Mouse (Mus musculus) CH12.LX (cell line): ENCODE measurements around the gene Mtfr1l. TPM values are rescaled to one million over a fixed set of nuclear protein-coding genes. Genes with fewer than 3 reads are reported as not detected.
"Not testable (repeated sequence)": the region's sequence is repeated elsewhere in the genome, so short reads cannot be mapped to it uniquely, and the experiment has no call there.

ENCODE experiments used
- DNase-seq: peaks from one replicate; pipeline ENCODE4 v3.0.0-alpha.2; 2013; ENCODE audit errors: extremely low read depth
- H3K27ac ChIP-seq: 2 replicates; pipeline ENCODE4 v1.5.1; 2012; ENCODE audit warnings: low read depth, mild to moderate bottlenecking, control low read depth, moderate library complexity; ENCODE audit not compliant: insufficient read depth
- H3K27me3 ChIP-seq: replicated peaks from 2 replicates; pipeline ENCODE3; 2012; ENCODE audit warnings: inconsistent platforms
- H3K36me3 ChIP-seq, 2 experiments: replicated peaks in 1 of 2; 2 replicates each; pipeline versions ENCODE3 to v1.6.1; 2012; ENCODE audit warnings: inconsistent platforms in 1 of 2, low read length in 1 of 2, mild to moderate bottlenecking in 1 of 2, mixed read lengths in 1 of 2, moderate library complexity in 1 of 2; ENCODE audit not compliant: control insufficient read depth in 1 of 2, insufficient read depth in 1 of 2
- H3K4me1 ChIP-seq, 2 experiments: 2 replicates each; pipeline ENCODE4 v1.6.1; 2012; ENCODE audit warnings: inconsistent platforms in 1 of 2, moderate library complexity in 1 of 2; ENCODE audit not compliant: insufficient read depth in 2 of 2, control insufficient read depth in 1 of 2
- H3K4me2 ChIP-seq: 2 replicates; pipeline ENCODE4 v1.6.1; 2012; ENCODE audit warnings: low read depth, mild to moderate bottlenecking, control low read depth; ENCODE audit not compliant: poor library complexity, insufficient read depth, severe bottlenecking
- H3K4me3 ChIP-seq, 3 experiments: fragments of 150-350 bp in 1 of 3; sonication (generic) in 1 of 3; replicated peaks in 1 of 3; 2 replicates each; pipeline versions ENCODE3 to v1.5.1; 2011 to 2012; ENCODE audit warnings: low read depth in 2 of 3, low read length in 2 of 3, mild to moderate bottlenecking in 2 of 3, moderate library complexity in 2 of 3, control low read depth in 1 of 3, improper control_type of control experiment in 1 of 3, inconsistent platforms in 1 of 3, mixed read lengths in 1 of 3; ENCODE audit not compliant: poor library complexity in 1 of 3
- H3K79me2 ChIP-seq: replicated peaks from 2 replicates; pipeline ENCODE4 v1.6.1; 2012; ENCODE audit warnings: mild to moderate bottlenecking, moderate library complexity; ENCODE audit not compliant: control insufficient read depth, poor library complexity, insufficient read depth, severe bottlenecking; ENCODE audit errors: extremely low read depth
- H3K9ac ChIP-seq: 2 replicates; pipeline ENCODE4 v1.6.1; 2012; ENCODE audit warnings: low read depth, mild to moderate bottlenecking, control low read depth, moderate library complexity; ENCODE audit not compliant: insufficient read depth
- H3K9me3 ChIP-seq: replicated peaks from 2 replicates; pipeline ENCODE3; 2012; ENCODE audit warnings: low read length, inconsistent platforms, mixed read lengths
- CHD1 ChIP-seq: IDR thresholded peaks from 2 replicates; pipeline ENCODE4 v1.6.1; 2012; ENCODE audit warnings: low read depth, low read length, improper control_type of control experiment, inconsistent platforms
- CTCF ChIP-seq, 2 experiments: IDR thresholded peaks in 1 of 2; conservative IDR thresholded peaks in 1 of 2; 2 replicates each; pipeline ENCODE4 v1.5.1; 2011 to 2012; ENCODE audit warnings: low read depth in 2 of 2, low read length in 2 of 2, improper control_type of control experiment in 1 of 2, inconsistent platforms in 1 of 2, mild to moderate bottlenecking in 1 of 2, moderate library complexity in 1 of 2
- IRF4 ChIP-seq: IDR thresholded peaks from 2 replicates; pipeline ENCODE4 v1.6.1; 2014; ENCODE audit warnings: low read depth, mild to moderate bottlenecking, inconsistent platforms, low read length, improper control_type of control experiment
- JUND ChIP-seq: conservative IDR thresholded peaks from 2 replicates; pipeline ENCODE4 v1.6.1; 2011; ENCODE audit warnings: low read depth, low read length, improper control_type of control experiment
- MAX ChIP-seq: IDR thresholded peaks from 2 replicates; pipeline ENCODE4 v1.6.1; 2011; ENCODE audit warnings: low read length, improper control_type of control experiment
- MYC ChIP-seq: IDR thresholded peaks from 2 replicates; pipeline ENCODE4 v1.6.1; 2011; ENCODE audit warnings: low read depth, mild to moderate bottlenecking, improper control_type of control experiment, low read length
- PAX5 ChIP-seq: IDR thresholded peaks from 2 replicates; pipeline ENCODE4 v1.6.1; 2012; ENCODE audit warnings: low read length, inconsistent platforms, mixed read lengths
- POLR2A ChIP-seq: IDR thresholded peaks from 2 replicates; pipeline ENCODE4 v1.6.1; 2011; ENCODE audit warnings: low read depth, mild to moderate bottlenecking, improper control_type of control experiment, low read length
- RCOR1 ChIP-seq: conservative IDR thresholded peaks from 2 replicates; pipeline ENCODE4 v1.6.1; 2012; ENCODE audit warnings: low read depth, mild to moderate bottlenecking, inconsistent platforms, low read length, improper control_type of control experiment
- TBP ChIP-seq: conservative IDR thresholded peaks from 2 replicates; pipeline ENCODE4 v1.6.1; 2011; ENCODE audit warnings: low read depth, low read length, improper control_type of control experiment
- TCF12 ChIP-seq: IDR thresholded peaks from 2 replicates; pipeline ENCODE4 v1.6.1; 2014; ENCODE audit warnings: low read depth, mild to moderate bottlenecking, inconsistent platforms, low read length, improper control_type of control experiment
- UBTF ChIP-seq: IDR thresholded peaks from 2 replicates; pipeline ENCODE4 v1.6.1; 2012; ENCODE audit warnings: low read depth, mild to moderate bottlenecking, inconsistent platforms, low read length, improper control_type of control experiment, moderate library complexity
- USF1 ChIP-seq: IDR thresholded peaks from 2 replicates; pipeline ENCODE4 v1.6.1; 2014; ENCODE audit warnings: low read depth, mild to moderate bottlenecking, inconsistent platforms, low read length, improper control_type of control experiment
- USF2 ChIP-seq: conservative IDR thresholded peaks from 2 replicates; pipeline ENCODE4 v1.6.1; 2011; ENCODE audit warnings: low read depth, low read length, improper control_type of control experiment
- ZC3H11A ChIP-seq: IDR thresholded peaks from 2 replicates; pipeline ENCODE4 v1.6.1; 2012; ENCODE audit warnings: low read depth, mild to moderate bottlenecking, inconsistent platforms, low read length, improper control_type of control experiment
- ZKSCAN1 ChIP-seq: IDR thresholded peaks from 2 replicates; pipeline ENCODE4 v1.6.1; 2012; ENCODE audit warnings: low read depth, inconsistent platforms, low read length, improper control_type of control experiment, borderline replicate concordance
- ZMIZ1 ChIP-seq: IDR thresholded peaks from 2 replicates; pipeline ENCODE4 v1.6.1; 2012; ENCODE audit warnings: low read depth, mild to moderate bottlenecking, inconsistent platforms, low read length, improper control_type of control experiment
- ZNF384 ChIP-seq: IDR thresholded peaks from 2 replicates; pipeline ENCODE4 v1.6.1; 2012; ENCODE audit warnings: low read depth, low read length, improper control_type of control experiment, inconsistent platforms
- dilution Hi-C: fragments of 300-500 bp; cut with MboI; formaldehyde crosslinking; loops from 2 replicates; pipeline ENCODE4 v1.14.3; 2020; ENCODE audit warnings: low sequenced_read_pairs; ENCODE audit not compliant: extremely low pct_unique_long_range_greater_than_20kb, extremely low pct_ligation_motif_present
- in situ Hi-C: fragments of 300-500 bp; cut with MboI; formaldehyde crosslinking; loops from 3 replicates; pipeline ENCODE4 v1.14.3; 2019; ENCODE audit warnings: low sequenced_read_pairs, low pct_ligation_motif_present, low pct_unique_long_range_greater_than_20kb, mixed read lengths
- polyA plus RNA-seq: library from polyadenylated mRNA; unstranded; fragments of >175 nt; gene quantifications from 2 replicates; pipeline ENCODE4 v1.2.1, GENCODE M21; 2012; ENCODE audit warnings: low read depth; ENCODE audit not compliant: insufficient read length
- total RNA-seq, 2 experiments: library from RNA; depleted of rRNA; stranded (reverse); fragments of 300-350 nt in 1 of 2; fragments of >200 nt in 1 of 2; gene quantifications; 2 replicates each; pipeline ENCODE4 v1.2.3; 2012 to 2014

Gene Mtfr1l
- total and polyA plus RNA-seq, 3 experiments: 16.2 to 36.5 (median 34.0) TPM

DNA sequence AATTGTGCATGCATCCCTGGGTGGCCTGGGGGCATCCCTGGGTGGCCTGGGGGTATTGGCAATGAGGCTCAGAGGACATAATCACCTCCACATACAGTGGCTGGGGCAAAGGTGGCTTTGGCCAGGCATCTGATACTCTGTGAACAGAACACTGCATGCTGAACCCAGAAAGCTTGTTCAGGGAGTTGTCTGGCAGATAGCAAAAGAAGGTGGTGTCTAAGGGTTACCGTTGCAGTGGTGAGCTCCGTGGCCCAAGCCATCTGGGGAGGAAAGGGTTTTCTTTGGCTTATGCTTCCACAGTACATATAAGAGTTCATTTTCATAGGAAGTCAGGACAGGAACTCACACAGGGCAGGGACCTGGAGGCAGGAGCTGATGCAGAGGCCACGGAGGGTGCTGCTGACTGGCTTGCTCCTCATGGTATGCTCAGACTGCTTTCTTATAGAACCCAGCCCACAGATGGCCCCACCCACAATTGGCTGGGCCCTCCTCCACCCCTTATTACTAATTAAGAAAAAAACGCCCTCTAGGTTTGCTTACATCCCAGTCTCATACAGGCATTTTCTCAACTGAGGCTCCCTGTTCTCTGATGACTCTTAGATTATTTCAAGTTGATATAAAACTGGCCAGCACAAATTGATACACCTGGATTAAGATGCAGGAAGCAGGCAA is 31.4 kb downstream of the Mtfr1l start:
- no peak overlapping the region for H3K4me3 ChIP-seq
- TF ChIP-seq MYC (no peak), ZC3H11A (no peak), ZMIZ1 (no peak), TBP (no peak)
- TF ChIP-seq, all 38 proteins: peak for 0
- H3K27ac ChIP-seq: no peak overlapping the region
- dilution Hi-C loops: no loop called here
- H3K36me3 ChIP-seq: no peaks in the 10 kb centered on the region
- H3K27me3 ChIP-seq: peaks cover 2% of the 10 kb centered on the region
- H3K9ac ChIP-seq: no peak overlapping the region
- no peak for DNase-seq
- in situ Hi-C loops: no loop called here
- no peaks in the 10 kb centered on the region for H3K4me1 ChIP-seq
- no peaks in the 10 kb centered on the region for H3K79me2 ChIP-seq
- H3K9me3 ChIP-seq: no peaks in the 10 kb centered on the region
- no peak overlapping the region for H3K4me2 ChIP-seq

- DNase-seq: no peak
- dilution Hi-C loops: no loop called here
- in situ Hi-C loops: no loop called here
- Histone ChIP-seq H3K4me1 (peaks cover 4 to 7% of the 10 kb centered on the region in 2 experiments), H3K9ac (no peak overlapping the region), H3K9me3 (no peaks in the 10 kb centered on the region), H3K36me3 (no peaks in the 10 kb centered on the region), H3K4me2 (no peak overlapping the region), H3K27ac (no peak overlapping the region), H3K27me3 (peaks cover 25% of the 10 kb centered on the region), H3K4me3 (no peak overlapping the region), H3K79me2 (no peaks in the 10 kb centered on the region)
- TF ChIP-seq ZKSCAN1 (no peak), RCOR1 (no peak), IRF4 (no peak), USF1 (no peak), CHD1 (no peak), CTCF (conservative IDR thresholded peaks at IDR 0.05 in 1 of 2, IDR thresholded peaks at IDR 0.05 in 1 of 2; ENCODE audit: low read depth in 2 of 2, low read length in 2 of 2) (no peak), JUND (no peak), ZNF384 (no peak), UBTF (no peak), MAX (no peak), POLR2A (no peak), USF2 (no peak), TCF12 (no peak), PAX5 (no peak)
Measured at GRCm38 (mm10) chr4:134501095-134501494, 34.1 kb downstream of the Mtfr1l start.

DNA sequence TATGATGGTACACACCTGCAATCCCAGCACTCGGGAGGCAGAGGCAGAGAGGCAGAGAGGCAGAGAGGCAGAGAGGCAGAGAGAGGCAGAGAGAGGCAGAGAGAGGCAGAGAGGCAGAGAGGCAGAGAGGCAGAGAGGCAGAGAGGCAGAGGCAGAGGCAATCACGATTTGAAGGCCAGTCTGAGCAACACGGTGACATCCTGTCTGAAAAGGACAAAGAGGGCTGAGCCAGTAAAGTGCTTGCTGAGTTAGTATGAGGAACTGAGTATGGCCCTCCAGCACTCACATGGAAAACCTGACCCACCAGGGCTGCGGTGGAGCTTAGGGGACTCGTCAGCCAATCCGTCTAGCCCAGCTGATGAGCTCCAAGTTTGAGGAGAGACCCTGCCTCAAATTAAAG is 36.2 kb downstream of the Mtfr1l start:
- H3K36me3 ChIP-seq, H3K4me3 ChIP-seq, dilution Hi-C loops, DNase-seq, H3K9ac ChIP-seq, H3K9me3 ChIP-seq, H3K4me1 ChIP-seq, H3K27ac ChIP-seq, H3K79me2 ChIP-seq, H3K4me2 ChIP-seq: not testable (repeated sequence)
- peaks cover 38% of the 10 kb centered on the region for H3K27me3 ChIP-seq
- in situ Hi-C loops: loop anchor here (25.0 kb wide), 1 partner anchor 237 kb away; the partner anchor contains the start of gene Grrp1
